Mouse (Mus musculus): Measurements from ENCODE around the gene Sp6. TPM values are rescaled to one million over a fixed set of nuclear protein-coding genes. Genes with fewer than 3 reads are reported as not detected.

Gene Sp6
- total RNA-seq, 2 experiments from 2014 or later = 0.10 to 0.11 TPM

Small RNAs within 50 kb of the gene (microRNA-seq; reads per million reads assigned to microRNA genes)
- 0.32 to 1.0 reads per million in 2 experiments for gene Mir8103

Other genes starting within 250 kb of the Sp6 start
- 10 to 100 TPM in 1 of 2 experiments, 1 to 10 TPM in 1; 7.7 to 11.0 TPM for gene Snx11, start 235.8 kb upstream of the Sp6 start, total RNA-seq (2021)
- gene Cbx1, start 224.3 kb upstream of the Sp6 start, total RNA-seq (2021) = 10 to 100 TPM; 36.4 to 37.5 TPM
- gene Nfe2l1, start 183.4 kb upstream of the Sp6 start, total RNA-seq (2021) = 100 to 1,000 TPM; 241 to 268 TPM
- 10 to 100 TPM; 28.3 to 36.3 TPM for gene Copz2, start 163.5 kb upstream of the Sp6 start, total RNA-seq (2021)
- gene Cdk5rap3, start 96.9 kb upstream of the Sp6 start, total RNA-seq (2021) = 10 to 100 TPM; 26.5 to 30.0 TPM
- not detected for gene Prr15l, start 85.3 kb upstream of the Sp6 start, total RNA-seq (2021)
- 1 to 10 TPM; 8.5 to 9.5 TPM for gene Pnpo, start 69.4 kb upstream of the Sp6 start, total RNA-seq (2021)
- 10 to 100 TPM; 13.1 to 13.6 TPM for gene Sp2, start 30.4 kb upstream of the Sp6 start, total RNA-seq (2021)
- gene Scrn2, start 16.5 kb downstream of the Sp6 start, total RNA-seq (2021) = 10 to 100 TPM in 1 of 2 experiments, 1 to 10 TPM in 1; 8.9 to 10.4 TPM
- gene Lrrc46, start 28.0 kb downstream of the Sp6 start, total RNA-seq (2021) = not detected
- 10 to 100 TPM; 39.8 to 44.0 TPM for gene Mrpl10, start 28.2 kb downstream of the Sp6 start, total RNA-seq (2021)
- 1 to 10 TPM; 2.7 to 3.3 TPM for gene Osbpl7, start 37.2 kb downstream of the Sp6 start, total RNA-seq (2021)
- 1 to 10 TPM in 1 of 2 experiments, under 1 TPM in 1; 0.97 to 1.4 TPM for gene Tbx21, start 101.9 kb downstream of the Sp6 start, total RNA-seq (2021)
- 1 to 10 TPM; 5.2 to 6.5 TPM for gene Tbkbp1, start 138.1 kb downstream of the Sp6 start, total RNA-seq (2021)
- 10 to 100 TPM; 55.8 to 65.2 TPM for gene Kpnb1, start 174.5 kb downstream of the Sp6 start, total RNA-seq (2021)